Mouse (Mus musculus): ENCODE data around the gene Usp46. TPM values are rescaled to one million over a fixed set of nuclear protein-coding genes. Genes with fewer than 3 reads are reported as not detected.
A peak's percentile ranks its signal among the peaks of the same experiment; 100 is the strongest.

Gene Usp46
- total and polyA plus RNA-seq, 3 experiments, result 14.5 to 23.6 TPM; not detected in 1

- Histone ChIP-seq H3K27me3 (ENCODE audit: control insufficient read depth in 1 of 2, insufficient read depth in 2 of 2, low read length in 2 of 2) (no peaks in the 10 kb centered on the region), H3K4me3 (ENCODE audit: control insufficient read depth in 1 of 2, insufficient read depth in 1 of 2, low read depth in 2 of 2, low read length in 2 of 2) (no peak overlapping the region), H3K36me3 (ENCODE audit: control insufficient read depth in 1 of 2, insufficient read depth in 2 of 2, low read length in 2 of 2) (peaks cover 2 to 13% of the 10 kb centered on the region in 2 experiments; a peak in 3 of 4 replicates), H3K4me1 (ENCODE audit: control insufficient read depth in 1 of 2, insufficient read depth in 2 of 2, low read length in 2 of 2) (peaks cover 0 to 7% of the 10 kb centered on the region in 2 experiments; a peak in 2 of 4 replicates), H3K9ac (ENCODE audit: control insufficient read depth, low read depth, low read length, poor library complexity, severe bottlenecking) (peak overlapping the region; percentile 87; the same call in 1 of the 2 replicates), H3K79me2 (ENCODE audit: control insufficient read depth, insufficient read depth, low read length, poor library complexity) (peaks cover 19% of the 10 kb centered on the region), H3K9me3 (replicated peaks; ENCODE audit: insufficient read depth, low read length) (no peaks in the 10 kb centered on the region), H3K27ac (ENCODE audit: control insufficient read depth, low read depth, low read length) (no peak overlapping the region)
- DNase-seq (ENCODE audit: low read depth, low spot score), result peak; percentile 53
- TF ChIP-seq KAT2A (conservative IDR thresholded peaks at IDR 0.05; ENCODE audit: low read depth, low read length), result no peak
- TF ChIP-seq POLR2A (IDR thresholded peaks at IDR 0.05; ENCODE audit: control insufficient read depth in 1 of 2, insufficient read depth in 1 of 2, low read depth in 1 of 2, low read length in 2 of 2, poor library complexity in 1 of 2), result peak in 1 of 2 experiments; percentile 56; a peak in 2 of 4 replicates
These were observed 27.4 kb upstream of the Usp46 start for GRCm38 (mm10) chr5:74095611-74096010.

- Histone ChIP-seq H3K27ac (ENCODE audit: control insufficient read depth, low read depth, low read length) (peak overlapping the region; percentile 84), H3K27me3 (ENCODE audit: control insufficient read depth in 1 of 2, insufficient read depth in 2 of 2, low read length in 2 of 2) (no peaks in the 10 kb centered on the region), H3K9me3 (replicated peaks; ENCODE audit: insufficient read depth, low read length) (no peaks in the 10 kb centered on the region), H3K4me3 (ENCODE audit: control insufficient read depth in 1 of 2, insufficient read depth in 1 of 2, low read depth in 2 of 2, low read length in 2 of 2) (peak overlapping the region; percentile 13 to 89; a peak in 2 of 4 replicates), H3K36me3 (ENCODE audit: control insufficient read depth in 1 of 2, insufficient read depth in 2 of 2, low read length in 2 of 2) (peaks cover 2 to 13% of the 10 kb centered on the region in 2 experiments; a peak in 3 of 4 replicates), H3K79me2 (ENCODE audit: control insufficient read depth, insufficient read depth, low read length, poor library complexity) (peaks cover 19% of the 10 kb centered on the region), H3K4me1 (ENCODE audit: control insufficient read depth in 1 of 2, insufficient read depth in 2 of 2, low read length in 2 of 2) (peaks cover 0 to 7% of the 10 kb centered on the region in 2 experiments; a peak in 2 of 4 replicates), H3K9ac (ENCODE audit: control insufficient read depth, low read depth, low read length, poor library complexity, severe bottlenecking) (peak overlapping the region; percentile 87)
- DNase-seq (ENCODE audit: low read depth, low spot score), result peak; percentile 37
- TF ChIP-seq ELF1 (IDR thresholded peaks at IDR 0.05; ENCODE audit: low read depth, low read length) (no peak), RAD21 (IDR thresholded peaks at IDR 0.05; ENCODE audit: low read depth, low read length) (no peak), MYC (IDR thresholded peaks at IDR 0.05; ENCODE audit: low read depth, low read length) (0 out of 2 replicates have a peak, but pooled peaks have one; percentile 10), NELFE (IDR thresholded peaks at IDR 0.05; ENCODE audit: low read depth, low read length) (no peak), CHD2 (IDR thresholded peaks at IDR 0.05; ENCODE audit: low read length) (no peak), ZMIZ1 (IDR thresholded peaks at IDR 0.05; ENCODE audit: low read depth, low read length) (0 out of 2 replicates have a peak, but pooled peaks have one; percentile 49), MXI1 (IDR thresholded peaks at IDR 0.05; ENCODE audit: low read depth, low read length) (no peak), EP300 (IDR thresholded peaks at IDR 0.05; ENCODE audit: low read depth in 1 of 2, low read length in 2 of 2) (no peak), BHLHE40 (IDR thresholded peaks at IDR 0.05; ENCODE audit: borderline replicate concordance, low read depth, low read length) (no peak), TAL1 (IDR thresholded peaks at IDR 0.05; ENCODE audit: low read length) (no peak), SMC3 (IDR thresholded peaks at IDR 0.05; ENCODE audit: low read depth, low read length) (no peak; the same call in 1 of the 2 replicates), MAFK (IDR thresholded peaks at IDR 0.05; ENCODE audit: borderline replicate concordance, low read depth, low read length) (peak; percentile 26; the same call in 1 of the 2 replicates), TCF12 (IDR thresholded peaks at IDR 0.05; ENCODE audit: low read depth, low read length) (no peak), CHD1 (IDR thresholded peaks at IDR 0.05; ENCODE audit: low read depth, low read length) (no peak), MAZ (IDR thresholded peaks at IDR 0.05; ENCODE audit: low read depth, low read length) (no peak), ZC3H11A (IDR thresholded peaks at IDR 0.05; ENCODE audit: low read depth, low read length) (no peak), MYB (IDR thresholded peaks at IDR 0.05; ENCODE audit: low read depth, low read length) (no peak; the same call in 1 of the 2 replicates), CTCF (IDR thresholded peaks at IDR 0.05 in 2 of 3, conservative IDR thresholded peaks at IDR 0.05 in 1 of 3; ENCODE audit: control insufficient read depth in 1 of 3, insufficient read depth in 1 of 3, low read depth in 2 of 3, low read length in 3 of 3, poor library complexity in 1 of 3, severe bottlenecking in 1 of 3) (no peak), ZNF384 (IDR thresholded peaks at IDR 0.05; ENCODE audit: low read depth, low read length) (no peak), NRF1 (IDR thresholded peaks at IDR 0.05; ENCODE audit: insufficient read depth, low read depth, low read length, poor library complexity, severe bottlenecking) (no peak), RCOR1 (IDR thresholded peaks at IDR 0.05; ENCODE audit: low read depth, low read length) (no peak), TBP (IDR thresholded peaks at IDR 0.05; ENCODE audit: low read depth, low read length) (0 out of 2 replicates have a peak, but pooled peaks have one; percentile 12), POLR2AphosphoS2 (IDR thresholded peaks at IDR 0.05; ENCODE audit: low read length) (peak; percentile 61; the same call in 1 of the 2 replicates), POLR2AphosphoS5 (IDR thresholded peaks at IDR 0.05; ENCODE audit: borderline replicate concordance, low read depth, low read length) (no peak), SIN3A (IDR thresholded peaks at IDR 0.05; ENCODE audit: low read length) (no peak; the same call in 1 of the 2 replicates), POLR2A (IDR thresholded peaks at IDR 0.05; ENCODE audit: control insufficient read depth in 1 of 2, insufficient read depth in 1 of 2, low read depth in 1 of 2, low read length in 2 of 2, poor library complexity in 1 of 2) (peak; percentile 28 to 54; a peak in 1 of 4 replicates), ZKSCAN1 (IDR thresholded peaks at IDR 0.05; ENCODE audit: low read depth, low read length) (no peak), HCFC1 (IDR thresholded peaks at IDR 0.05; ENCODE audit: low read depth, low read length) (no peak), USF2 (IDR thresholded peaks at IDR 0.05; ENCODE audit: borderline replicate concordance in 1 of 2, insufficient read depth in 1 of 2, low read depth in 1 of 2, low read length in 2 of 2) (no peak)
These were observed 26.7 kb upstream of the Usp46 start for GRCm38 (mm10) chr5:74094841-74095437.

Measured in MEL (cell line).